Mouse (Mus musculus) heart, adult 18-20 months (tissue): ENCODE measurements around the gene Lig3. TPM values are rescaled to one million over a fixed set of nuclear protein-coding genes. Genes with fewer than 3 reads are reported as not detected.
"Not testable (repeated sequence)": the region's sequence is repeated elsewhere in the genome, so short reads cannot be mapped to it uniquely, and the experiment has no call there.

Source experiments
- DNase-seq, 2 experiments: peaks; one replicate each; pipeline ENCODE4 v3.0.0; 2021 to 2022; ENCODE audit warnings: mixed read lengths in 1 of 2
- total RNA-seq, 2 experiments: library from RNA; stranded (reverse); gene quantifications; 2 replicates each; pipeline ENCODE4 v1.2.3; 2021

Gene Lig3
- total RNA-seq, 2 experiments from 2014 or later, result 12.7 to 14.7 TPM

GRCm38 (mm10) chr11:82831008-82831893 is 50.3 kb downstream of the Lig3 start:
- no peak for DNase-seq

GRCm38 (mm10) chr11:82832402-82832801 is 51.5 kb downstream of the Lig3 start:
- not testable (repeated sequence) for DNase-seq

- no peak for DNase-seq
Observed at GRCm38 (mm10) chr11:82833929-82834328, 53.0 kb downstream of the Lig3 start.

- not testable (repeated sequence) for DNase-seq
Observed at GRCm38 (mm10) chr11:82834359-82834758, 53.5 kb downstream of the Lig3 start.

- no peak for DNase-seq
Observed at GRCm38 (mm10) chr11:82835616-82836432, 54.9 kb downstream of the Lig3 start.

GRCm38 (mm10) chr11:82837192-82837591 is 56.3 kb downstream of the Lig3 start:
- DNase-seq, result peak in 1 of 2 experiments; percentile 39

GRCm38 (mm10) chr11:82837848-82838247 is 56.9 kb downstream of the Lig3 start:
- no peak for DNase-seq

- DNase-seq, result no peak
Observed at GRCm38 (mm10) chr11:82838511-82838910, 57.6 kb downstream of the Lig3 start.

GRCm38 (mm10) chr11:82844771-82845414 is 64.0 kb downstream of the Lig3 start:
- DNase-seq, result no peak

GRCm38 (mm10) chr11:82845415-82846078 is 64.6 kb downstream of the Lig3 start:
- peak; percentile 70 to 83 for DNase-seq

- DNase-seq, result no peak
Observed at GRCm38 (mm10) chr11:82846079-82846436, 65.2 kb downstream of the Lig3 start.

- DNase-seq, result no peak
Observed at GRCm38 (mm10) chr11:82846938-82847337, 66.0 kb downstream of the Lig3 start.

GRCm38 (mm10) chr11:82847571-82848000 is 66.7 kb downstream of the Lig3 start:
- peak in 1 of 2 experiments; percentile 14 for DNase-seq

- DNase-seq, result no peak
Observed at GRCm38 (mm10) chr11:82850259-82850658, 69.4 kb downstream of the Lig3 start.

GRCm38 (mm10) chr11:82852115-82852514 is 71.2 kb downstream of the Lig3 start:
- DNase-seq, result no peak

- DNase-seq, result no peak
Observed at GRCm38 (mm10) chr11:82852540-82852939, 71.6 kb downstream of the Lig3 start.

- DNase-seq, result no peak
Observed at GRCm38 (mm10) chr11:82852958-82853357, 72.0 kb downstream of the Lig3 start.

Other genes with a start within 250 kb of the Lig3 start
- gene Cct6b, start 16.8 kb upstream of the Lig3 start, total RNA-seq, result under 1 TPM in 1 of 2 experiments, not detected in 1; 0.31 TPM
- gene Zfp830, start 16.8 kb upstream of the Lig3 start, total RNA-seq, result 10 to 100 TPM; 12.8 to 14.1 TPM
- gene Rffl, start 90.1 kb downstream of the Lig3 start, total RNA-seq, result 1 to 10 TPM; 3.5 to 3.6 TPM
- gene Rad51d, start 109.5 kb downstream of the Lig3 start, total RNA-seq, result 10 to 100 TPM; 10.5 to 12.0 TPM
- not detected for gene Fndc8, start 111.0 kb downstream of the Lig3 start, total RNA-seq
- 10 to 100 TPM; 11.7 to 12.4 TPM for gene Nle1, start 127.3 kb downstream of the Lig3 start, total RNA-seq
- gene Unc45b, start 129.4 kb downstream of the Lig3 start, total RNA-seq, result 100 to 1,000 TPM; 185 to 201 TPM
- 10 to 100 TPM; 50.5 to 65.6 TPM for gene Slfn5, start 170.2 kb downstream of the Lig3 start, total RNA-seq
- gene Slfn9, start 210.7 kb downstream of the Lig3 start, total RNA-seq, result under 1 TPM; 0.69 to 0.87 TPM
- under 1 TPM; 0.65 to 0.98 TPM for gene Slfn8, start 239.7 kb downstream of the Lig3 start, total RNA-seq